Mouse (Mus musculus) forebrain, embryonic 13.5 days (tissue): ENCODE results near the gene Clec4a3. TPM values are rescaled to one million over a fixed set of nuclear protein-coding genes. Genes with fewer than 3 reads are reported as not detected.

Experiments used
- polyA plus RNA-seq: library from polyadenylated mRNA; unstranded; fragments of >200 nt; fragmentation: Nextera tagmentation; extraction: Ambion mirVana; gene quantifications from 2 replicates; pipeline ENCODE4 v1.2.1, GENCODE M21; 2015

Clec4a3 gene
- polyA plus RNA-seq, 1 experiment from 2014 or later, result not detected

Other genes with a start within 250 kb of the Clec4a3 start
- 0.18 and 0.23 TPM in 2 replicates for gene Nanog, start 245.0 kb upstream of the Clec4a3 start, polyA plus RNA-seq
- gene Slc2a3, start 150.9 kb upstream of the Clec4a3 start, polyA plus RNA-seq, result 9.3 and 12.5 TPM in 2 replicates
- 4.4 and 4.5 TPM in 2 replicates for gene Foxj2, start 132.6 kb upstream of the Clec4a3 start, polyA plus RNA-seq
- 0.58 and 0.89 TPM in 2 replicates for gene C3ar1, start 96.4 kb upstream of the Clec4a3 start, polyA plus RNA-seq
- gene Necap1, start 78.0 kb upstream of the Clec4a3 start, polyA plus RNA-seq, result 85.5 and 86.7 TPM in 2 replicates
- gene Clec4a1, start 30.7 kb upstream of the Clec4a3 start, polyA plus RNA-seq, result 0.52 and 0.55 TPM in 2 replicates
- not detected in 2 replicates for gene Clec4a4, start 37.9 kb downstream of the Clec4a3 start, polyA plus RNA-seq
- gene Clec4b1, start 97.4 kb downstream of the Clec4a3 start, polyA plus RNA-seq, result not detected in 2 replicates
- 0.31 and 0.93 TPM in 2 replicates for gene Clec4a2, start 153.9 kb downstream of the Clec4a3 start, polyA plus RNA-seq
- gene Clec4b2, start 220.4 kb downstream of the Clec4a3 start, polyA plus RNA-seq, result not detected in 2 replicates